Mouse (Mus musculus) thymus, adult 2 months (tissue): ENCODE data around the gene Cfap221.

Experiments
- CTCF ChIP-seq: fragments of 200-500 bp; IDR thresholded peaks from 2 replicates; pipeline ENCODE4 v1.5.1; 2012; ENCODE audit warnings: mild to moderate bottlenecking, control low read depth, low read length, moderate library complexity, borderline replicate concordance; ENCODE audit not compliant: control insufficient read depth, poor library complexity, insufficient read depth; ENCODE audit errors: extremely low read depth
- POLR2A ChIP-seq: fragments of 200-500 bp; IDR thresholded peaks from 2 replicates; pipeline ENCODE4 v1.6.1; 2012; ENCODE audit warnings: mild to moderate bottlenecking, low read length, control low read depth, moderate library complexity; ENCODE audit not compliant: control insufficient read depth, poor library complexity, insufficient read depth; ENCODE audit errors: extremely low read depth

GRCm38 (mm10) chr1:119959464-119959863 is 37.6 kb downstream of the Cfap221 start:
- TF ChIP-seq CTCF (no peak), POLR2A (no peak)
